Mouse (Mus musculus) hindbrain, embryonic 14.5 days (tissue): ENCODE data around the gene Lrrc51. TPM values are rescaled to one million over a fixed set of nuclear protein-coding genes. Genes with fewer than 3 reads are reported as not detected.

Experiments used
- microRNA-seq: library from miRNA; unstranded; fragments of <30 nt; microRNA quantifications from one replicate; pipeline ENCODE4, GENCODE M21; 2016
- polyA plus RNA-seq: library from polyadenylated mRNA; unstranded; fragments of >200 nt; fragmentation: Nextera tagmentation; extraction: Ambion mirVana; gene quantifications from 2 replicates; pipeline ENCODE4 v1.2.1, GENCODE M21; 2014

The Lrrc51 gene
- polyA plus RNA-seq, 1 experiment from 2014 or later, result 15.2 TPM

Small RNAs within 50 kb of the gene (microRNA-seq; reads per million reads assigned to microRNA genes)
- gene Gm22655, result not detected

Other genes starting within 250 kb of the Lrrc51 start
- gene Phox2a, start 115.6 kb downstream of the Lrrc51 start, polyA plus RNA-seq, result 3.5 TPM in 2 replicates
- gene Inppl1, start 95.7 kb downstream of the Lrrc51 start, polyA plus RNA-seq, result 7.8 and 10.5 TPM in 2 replicates
- 1.2 and 3.3 TPM in 2 replicates for gene Folr2, start 76.7 kb downstream of the Lrrc51 start, polyA plus RNA-seq
- gene Anapc15, start 70.2 kb downstream of the Lrrc51 start, polyA plus RNA-seq, result 63.0 and 65.5 TPM in 2 replicates
- 43.0 and 69.7 TPM in 2 replicates for gene Folr1, start 63.1 kb downstream of the Lrrc51 start, polyA plus RNA-seq
- gene Lamtor1, start 28.0 kb downstream of the Lrrc51 start, polyA plus RNA-seq, result 135 and 144 TPM in 2 replicates
- gene Tomt, start 27.5 kb downstream of the Lrrc51 start, polyA plus RNA-seq, result 0.21 and 0.33 TPM in 2 replicates
- 50.0 and 50.8 TPM in 2 replicates for gene Numa1, start 216 bp upstream of the Lrrc51 start, polyA plus RNA-seq
- 3.0 and 3.5 TPM in 2 replicates for gene Il18bp, start 84.8 kb upstream of the Lrrc51 start, polyA plus RNA-seq
- gene Rnf121, start 131.6 kb upstream of the Lrrc51 start, polyA plus RNA-seq, result 33.1 and 33.4 TPM in 2 replicates
- gene Xndc1, start 131.6 kb upstream of the Lrrc51 start, polyA plus RNA-seq, result 18.4 and 19.0 TPM in 2 replicates
- 1.0 and 1.2 TPM in 2 replicates for gene Xntrpc, start 131.8 kb upstream of the Lrrc51 start, polyA plus RNA-seq
- not detected in 2 replicates for gene Trpc2, start 149.2 kb upstream of the Lrrc51 start, polyA plus RNA-seq
- 0.29 TPM in 1 of 2 replicates, not detected in the other for gene Art1, start 167.8 kb upstream of the Lrrc51 start, polyA plus RNA-seq
- 0.19 TPM in 1 of 2 replicates, not detected in the other for gene Art5, start 175.6 kb upstream of the Lrrc51 start, polyA plus RNA-seq
- gene Chrna10, start 182.9 kb upstream of the Lrrc51 start, polyA plus RNA-seq, result 0.27 TPM in 1 of 2 replicates, not detected in the other